Mouse (Mus musculus) left cerebral cortex, postnatal 4 days (tissue): ENCODE data around the gene Cdrt4. TPM values are rescaled to one million over a fixed set of nuclear protein-coding genes. Genes with fewer than 3 reads are reported as not detected.

ENCODE experiments used
- DNase-seq: peaks from one replicate; pipeline ENCODE4 v3.0.0-alpha.2; 2022
- intact Hi-C: fragments of 180-260 bp; cut with DNase I; formaldehyde crosslinking; loops from one replicate; pipeline ENCODE4 v1.15.1; 2025
- total RNA-seq, 2 experiments: library from RNA; stranded (reverse); gene quantifications; 2 replicates each; pipeline ENCODE4 v1.2.3; 2021

Cdrt4 gene
- total RNA-seq, 2 experiments from 2014 or later, result not detected

DNA sequence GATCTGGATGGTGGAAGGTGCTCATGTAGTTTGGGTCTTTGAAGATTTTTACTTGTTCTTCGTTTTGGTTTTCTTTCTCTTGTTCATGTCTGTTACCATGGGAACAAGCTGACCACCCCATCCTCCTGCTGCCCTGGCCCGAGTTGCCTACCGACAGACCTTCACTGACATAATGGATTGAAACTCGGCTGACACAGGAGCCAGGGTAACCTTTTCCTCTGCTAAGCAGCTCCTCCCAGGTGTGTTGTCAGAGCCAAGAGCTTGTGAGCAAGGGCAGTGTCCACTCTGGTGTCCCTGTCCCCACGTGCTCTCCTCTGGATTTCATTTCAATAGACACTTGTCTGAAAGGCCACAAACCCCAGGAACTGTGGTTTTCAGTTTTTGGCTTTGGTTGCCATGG, 12.1 kb upstream of the Cdrt4 start:
- intact Hi-C loops, result no loop called here
- no peak for DNase-seq

DNA sequence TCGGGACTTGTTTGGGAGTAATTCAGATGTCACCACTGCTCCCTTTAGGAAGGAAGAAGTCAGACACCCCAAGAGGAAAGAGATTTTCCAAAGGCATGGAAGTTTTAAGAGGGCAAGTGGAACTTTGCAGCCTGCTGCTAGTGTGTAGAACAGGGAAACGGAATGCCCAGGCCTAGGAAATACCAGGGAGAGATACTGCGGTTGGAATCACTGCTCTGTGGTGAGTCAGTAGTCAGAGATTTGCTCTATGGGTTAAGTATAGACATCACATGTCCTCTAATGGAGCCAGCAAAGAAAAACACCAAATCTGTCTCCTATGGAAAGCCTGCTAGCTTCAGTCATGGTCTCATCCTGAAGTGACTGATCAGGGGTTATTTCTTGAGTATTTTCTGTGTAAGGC, 10.8 kb upstream of the Cdrt4 start:
- no peak for DNase-seq
- intact Hi-C loops, result no loop called here

GRCm38 (mm10) chr11:62943538-62943937, 7.5 kb upstream of the Cdrt4 start:
- intact Hi-C loops, result no loop called here
- no peak for DNase-seq

GRCm38 (mm10) chr11:62945514-62945913, 5.5 kb upstream of the Cdrt4 start:
- intact Hi-C loops, result no loop called here

GRCm38 (mm10) chr11:62949548-62949947, 1.4 kb upstream of the Cdrt4 start:
- intact Hi-C loops, result no loop called here
- no peak for DNase-seq

More at GRCm38 (mm10) chr11:62945514-62945913, 5.5 kb upstream of the Cdrt4 start:
- DNase-seq, result no peak

DNA sequence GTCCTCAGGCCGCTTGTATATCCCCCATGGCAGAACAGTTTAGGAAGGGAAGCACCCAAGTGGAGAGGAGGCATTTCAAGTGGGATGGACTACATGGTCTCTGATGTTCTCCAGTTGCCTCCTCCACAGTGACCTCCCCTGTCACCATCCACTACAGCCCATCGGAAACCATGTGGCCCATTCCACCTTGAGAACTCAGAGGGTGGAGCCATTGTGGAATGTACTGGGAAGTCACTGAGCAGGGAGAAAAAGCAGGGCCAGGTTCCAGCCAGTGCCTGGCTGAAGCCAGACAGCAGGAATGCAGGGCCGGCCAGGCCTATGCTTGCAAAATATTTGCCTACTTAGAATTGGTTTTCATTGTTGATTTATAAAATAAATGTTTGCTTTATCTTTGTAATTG, 3.8 kb downstream of the Cdrt4 start:
- no peak for DNase-seq
- intact Hi-C loops, result no loop called here

GRCm38 (mm10) chr11:62955186-62955585, 4.2 kb downstream of the Cdrt4 start:
- intact Hi-C loops, result no loop called here
- DNase-seq, result no peak

DNA sequence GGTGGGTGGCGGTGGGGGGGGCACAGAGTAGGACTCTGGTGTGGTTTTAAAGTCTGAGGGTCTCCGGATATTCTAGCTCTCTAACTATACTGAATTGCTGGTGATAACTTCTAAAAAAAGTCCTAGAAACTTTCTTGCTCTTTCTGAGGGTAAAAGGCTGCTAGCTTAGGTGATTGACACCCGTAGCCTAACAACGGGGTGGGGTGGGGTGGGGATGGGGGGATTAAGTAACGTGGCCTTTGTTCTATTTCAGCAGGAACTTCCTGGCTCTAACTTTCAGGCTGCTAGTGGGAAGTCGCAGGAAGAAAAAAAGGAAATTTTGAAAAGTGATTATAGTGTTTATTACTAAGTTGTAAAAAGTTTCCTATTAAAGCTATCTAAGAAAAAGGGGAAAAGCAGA, 4.8 kb downstream of the Cdrt4 start:
- DNase-seq, result no peak
- intact Hi-C loops, result no loop called here

GRCm38 (mm10) chr11:62957626-62958180, 6.7 kb downstream of the Cdrt4 start:
- no peak for DNase-seq
- intact Hi-C loops, result no loop called here

- no peak for DNase-seq
- intact Hi-C loops, result no loop called here
Measured at GRCm38 (mm10) chr11:62963292-62963691, 12.3 kb downstream of the Cdrt4 start.

GRCm38 (mm10) chr11:62966424-62966764, 15.4 kb downstream of the Cdrt4 start:
- DNase-seq, result no peak
- intact Hi-C loops, result no loop called here

DNA sequence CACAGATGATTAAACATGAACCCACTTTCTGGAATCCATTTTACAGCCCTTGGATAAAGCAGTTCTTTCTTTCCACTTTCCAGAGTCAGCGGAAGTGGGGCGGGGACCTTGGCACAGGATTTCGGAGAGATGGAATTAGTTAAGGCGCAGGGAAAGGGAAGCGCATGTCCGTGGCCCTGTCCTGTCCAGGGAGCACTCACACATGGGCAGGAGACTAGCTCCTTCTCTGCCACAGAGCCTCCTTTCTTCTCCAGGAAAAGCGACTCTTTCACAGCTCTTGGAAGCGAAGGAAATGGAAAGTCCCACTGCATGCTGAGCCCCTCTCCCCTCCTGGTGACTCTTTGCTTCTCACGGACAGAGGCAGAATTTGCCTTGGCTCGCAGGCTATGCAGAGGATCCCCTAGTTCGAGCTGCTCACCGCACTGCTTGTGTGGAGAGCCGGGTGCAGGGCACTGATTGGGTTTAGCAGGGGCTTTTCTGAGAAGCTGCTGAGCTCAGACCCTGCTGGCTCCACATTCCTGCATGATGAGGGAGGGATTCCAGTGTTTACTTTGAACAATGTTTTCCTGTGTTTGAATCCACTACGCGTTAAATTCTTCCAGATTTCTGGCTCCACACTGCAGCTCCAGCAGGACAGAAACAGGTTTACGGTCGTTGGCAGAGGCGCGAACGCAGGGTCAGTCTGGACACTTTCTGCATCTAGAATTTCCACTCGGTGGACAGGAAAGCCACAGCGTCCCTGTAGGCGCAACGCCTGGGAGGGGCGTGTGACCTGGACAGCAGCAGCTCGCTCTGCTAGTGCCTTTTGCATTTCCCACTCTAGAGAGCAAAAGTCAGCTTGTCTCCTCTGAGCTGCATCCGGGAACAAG, 16.0 kb downstream of the Cdrt4 start:
- intact Hi-C loops, result no loop called here
- DNase-seq, result peak; percentile 48

DNA sequence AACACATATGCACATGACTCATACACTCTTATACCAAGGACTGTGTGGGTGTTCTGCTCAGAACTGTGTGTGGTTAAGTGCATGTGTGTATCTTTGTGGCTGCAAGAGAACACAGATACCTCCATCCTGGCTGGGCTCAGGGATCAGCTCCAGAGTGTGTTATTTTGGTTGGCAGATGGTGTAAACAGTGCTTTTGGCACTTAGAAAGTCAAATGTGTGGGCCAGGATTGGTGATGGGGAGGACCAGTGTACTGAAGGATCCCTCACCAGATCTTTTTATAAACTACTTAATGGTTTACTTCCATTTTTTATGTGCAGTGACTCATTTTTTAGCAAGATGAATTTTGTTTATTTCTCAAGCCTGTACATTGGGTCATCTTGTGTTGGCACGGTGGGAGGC, 26.2 kb downstream of the Cdrt4 start:
- intact Hi-C loops, result no loop called here
- no peak for DNase-seq

GRCm38 (mm10) chr11:62978886-62979285, 27.9 kb downstream of the Cdrt4 start:
- intact Hi-C loops, result no loop called here
- no peak for DNase-seq

- DNase-seq, result peak; percentile 56
- intact Hi-C loops, result no loop called here
Measured at GRCm38 (mm10) chr11:62981729-62982128, 30.7 kb downstream of the Cdrt4 start.

DNA sequence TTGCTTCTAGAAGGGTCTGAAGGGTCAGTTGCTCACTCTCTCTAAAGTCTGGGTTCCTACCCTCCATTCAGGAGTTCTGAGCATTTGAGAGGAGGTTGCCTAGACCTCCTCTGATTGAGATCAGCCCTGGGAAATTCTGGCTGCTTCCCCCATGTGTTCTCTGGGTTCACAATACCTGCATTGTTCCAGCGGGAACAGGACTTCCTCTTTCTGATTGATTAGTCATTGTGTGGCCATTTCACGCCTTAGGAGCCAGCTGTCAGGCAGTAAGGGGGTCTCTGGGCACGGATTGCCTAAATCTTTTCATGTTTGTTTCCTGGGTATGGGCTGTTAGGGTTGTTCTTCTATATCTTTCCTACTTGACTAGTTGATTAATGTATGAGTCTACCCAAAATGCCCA, 32.8 kb downstream of the Cdrt4 start:
- peak; percentile 18 for DNase-seq
- intact Hi-C loops, result no loop called here

DNA sequence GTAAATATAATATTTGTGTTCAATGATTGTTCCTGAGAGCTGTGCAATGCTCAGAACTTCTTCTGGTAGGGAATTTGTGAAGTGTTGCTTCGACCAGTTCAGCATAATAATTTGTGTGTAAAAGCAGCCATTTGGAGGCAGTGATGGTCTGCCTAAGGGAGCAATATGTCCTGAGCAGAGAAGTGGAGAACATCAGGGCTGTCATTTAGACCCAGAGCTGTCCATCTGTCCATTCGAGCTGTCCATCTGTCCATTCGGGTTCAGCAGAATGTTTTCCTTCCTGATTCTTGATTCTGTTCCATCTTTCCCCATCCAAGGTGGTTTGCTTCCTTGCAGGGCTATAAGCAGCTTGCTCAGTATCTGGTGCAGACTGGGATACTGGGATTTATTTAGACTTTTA, 33.4 kb downstream of the Cdrt4 start:
- peak; percentile 19 for DNase-seq

DNA sequence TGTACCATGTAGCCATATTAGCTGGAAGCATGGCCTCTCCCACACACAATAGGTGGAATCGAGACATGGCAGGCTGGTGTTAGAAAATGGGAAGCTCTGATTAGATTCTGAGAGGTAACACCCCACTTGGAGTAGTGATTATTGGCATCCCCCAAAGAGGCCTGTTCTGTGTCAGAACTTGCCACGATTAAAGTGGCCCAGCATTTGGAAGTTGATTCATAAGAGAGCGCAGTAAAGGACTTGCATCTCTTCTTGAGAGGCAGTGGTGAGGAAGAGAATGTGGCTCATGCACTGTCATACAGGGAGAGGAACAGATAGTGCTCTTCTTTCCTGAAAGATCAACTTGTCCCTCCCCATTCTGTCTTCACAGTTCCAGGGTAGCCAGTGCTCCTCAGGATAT, 34.1 kb downstream of the Cdrt4 start:
- intact Hi-C loops, result no loop called here
- no peak for DNase-seq

More for the DNA sequence above, 33.4 kb downstream of the Cdrt4 start:
- intact Hi-C loops, result no loop called here

GRCm38 (mm10) chr11:62986578-62986977, 35.6 kb downstream of the Cdrt4 start:
- intact Hi-C loops, result no loop called here
- no peak for DNase-seq

- intact Hi-C loops, result no loop called here
- DNase-seq, result no peak
Measured at GRCm38 (mm10) chr11:62990150-62990685, 39.2 kb downstream of the Cdrt4 start.

DNA sequence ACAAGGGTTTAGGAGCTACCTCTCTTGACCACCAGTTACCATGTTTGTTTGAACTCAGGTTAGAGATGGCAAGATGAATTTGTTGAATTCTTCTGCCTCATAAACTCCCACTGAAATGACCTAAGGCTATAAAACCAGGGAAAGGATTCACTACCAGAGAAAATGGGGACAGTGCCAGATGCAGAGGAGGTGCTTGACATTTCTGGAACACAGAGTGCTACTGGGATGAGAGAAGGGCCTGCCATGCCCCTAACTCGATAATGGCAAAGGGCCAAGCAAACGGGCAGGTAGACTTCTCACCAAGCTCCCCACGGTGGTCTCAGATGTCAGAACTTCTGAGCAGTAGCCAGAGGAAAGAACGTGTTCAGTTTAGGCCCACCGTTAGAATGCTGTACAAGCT, 39.8 kb downstream of the Cdrt4 start:
- intact Hi-C loops, result no loop called here
- no peak for DNase-seq

DNA sequence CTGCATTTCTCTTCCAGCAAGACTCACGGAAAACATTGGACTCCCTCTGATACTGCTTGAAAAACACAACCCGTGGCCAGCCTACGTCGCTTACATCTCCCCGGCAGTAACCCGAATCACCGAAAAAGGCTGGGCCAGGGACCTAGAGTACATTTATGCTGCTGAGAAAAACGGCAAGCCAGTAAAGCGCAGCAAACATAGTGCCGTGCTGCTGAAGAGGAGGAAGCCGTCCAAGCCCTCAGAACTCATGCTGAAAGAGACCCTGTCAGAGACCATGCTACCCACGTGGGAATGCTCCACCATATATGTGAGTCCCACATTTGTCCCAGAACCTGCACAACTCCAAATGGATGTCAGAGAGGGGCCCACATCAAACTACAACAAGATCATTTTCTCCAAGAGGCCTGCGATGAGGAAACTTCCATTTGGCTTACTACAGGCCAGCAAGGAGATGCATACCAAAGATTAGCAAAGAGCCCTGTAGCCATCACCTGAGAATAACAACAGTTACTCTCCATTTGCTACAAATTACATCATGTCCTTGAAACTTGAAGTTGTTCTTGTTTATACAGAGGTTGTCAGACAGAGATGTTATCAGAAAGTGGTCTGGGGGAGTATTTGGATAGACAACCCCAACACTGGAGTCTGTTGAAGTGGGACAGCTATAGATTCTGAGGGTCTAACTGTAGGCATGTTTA, 41.7 kb downstream of the Cdrt4 start:
- no peak for DNase-seq
- intact Hi-C loops, result no loop called here
